Mouse (Mus musculus) testis, postnatal 10 days (tissue): ENCODE measurements around the gene Tnip3.

Source experiments
- DNase-seq: peaks from one replicate; pipeline ENCODE4 v3.0.0; 2021; ENCODE audit warnings: low spot score

Tnip3 gene

GRCm38 (mm10) chr6:65525192-65525591 is at the start of gene Tnip3:
TSS of gene Tnip3 (plus strand) at chr6:65525313.
- no peak for DNase-seq

- DNase-seq, result no peak
These were observed 26.3 kb upstream of the Tnip3 start for GRCm38 (mm10) chr6:65498786-65499185.

- peak; percentile 72 for DNase-seq
These were observed 15.0 kb upstream of the Tnip3 start for GRCm38 (mm10) chr6:65510051-65510669.

DNA sequence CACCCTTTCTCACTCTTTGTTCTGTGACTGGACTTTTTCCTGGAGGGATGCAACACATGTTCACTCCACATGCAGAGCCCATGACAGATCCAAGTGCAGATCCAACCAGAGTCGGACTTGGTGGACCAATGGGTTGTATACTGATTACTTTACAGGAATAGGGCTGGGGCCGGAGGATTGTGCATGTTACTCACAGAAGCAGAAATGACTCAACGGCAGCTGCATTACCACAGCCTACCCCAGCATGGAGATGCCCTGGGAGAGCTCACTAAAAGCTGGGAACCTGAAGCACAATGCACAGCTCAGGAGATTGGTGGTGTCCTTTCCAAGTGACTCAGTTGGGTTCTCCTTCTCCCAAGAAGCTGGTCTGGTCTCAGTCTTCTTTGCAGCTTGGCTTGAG is 11.3 kb upstream of the Tnip3 start:
- DNase-seq, result no peak

- DNase-seq, result peak; percentile 45
These were observed 8.4 kb upstream of the Tnip3 start for GRCm38 (mm10) chr6:65516759-65517158.

- no peak for DNase-seq
These were observed 4.3 kb upstream of the Tnip3 start for GRCm38 (mm10) chr6:65520821-65521220.

DNA sequence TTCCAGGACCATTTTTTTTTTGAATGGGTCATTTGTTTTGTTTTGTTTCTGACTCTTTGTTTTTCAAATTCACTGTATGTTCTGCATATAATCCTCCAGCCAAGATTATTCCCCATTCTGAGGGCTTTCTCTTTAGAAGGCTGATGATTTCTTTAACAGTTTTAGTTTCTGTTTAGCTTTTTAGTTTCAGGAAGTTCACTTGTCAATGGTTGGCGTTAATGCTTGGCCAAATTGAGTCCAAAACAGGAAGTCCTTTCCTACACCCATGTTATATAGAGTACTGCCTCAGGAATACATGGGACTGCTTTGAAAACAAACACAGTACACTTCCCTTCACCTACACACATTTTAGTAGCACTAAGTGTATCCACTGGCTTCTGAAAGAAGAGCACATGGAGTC is 2.8 kb downstream of the Tnip3 start:
- DNase-seq, result no peak

- no peak for DNase-seq
These were observed 6.2 kb downstream of the Tnip3 start for GRCm38 (mm10) chr6:65531232-65531848.

DNA sequence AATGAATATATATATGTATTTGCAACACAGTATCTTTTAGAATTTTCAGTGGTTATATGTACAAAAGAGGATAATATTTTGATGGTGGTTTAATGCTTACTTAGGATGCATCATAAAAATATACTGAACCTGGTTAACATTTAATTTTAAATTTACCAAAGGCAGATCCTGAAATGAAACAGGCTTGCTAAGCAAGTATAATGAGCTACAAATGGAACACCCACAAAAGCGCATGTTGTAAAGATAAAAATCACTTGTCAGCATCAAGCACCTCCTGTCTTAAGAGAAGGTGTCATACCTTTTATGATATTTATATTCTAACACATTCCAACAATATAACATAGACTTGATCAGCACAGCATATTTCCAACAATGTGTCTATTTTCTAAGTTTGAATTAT is 8.6 kb downstream of the Tnip3 start:
- DNase-seq, result no peak

DNA sequence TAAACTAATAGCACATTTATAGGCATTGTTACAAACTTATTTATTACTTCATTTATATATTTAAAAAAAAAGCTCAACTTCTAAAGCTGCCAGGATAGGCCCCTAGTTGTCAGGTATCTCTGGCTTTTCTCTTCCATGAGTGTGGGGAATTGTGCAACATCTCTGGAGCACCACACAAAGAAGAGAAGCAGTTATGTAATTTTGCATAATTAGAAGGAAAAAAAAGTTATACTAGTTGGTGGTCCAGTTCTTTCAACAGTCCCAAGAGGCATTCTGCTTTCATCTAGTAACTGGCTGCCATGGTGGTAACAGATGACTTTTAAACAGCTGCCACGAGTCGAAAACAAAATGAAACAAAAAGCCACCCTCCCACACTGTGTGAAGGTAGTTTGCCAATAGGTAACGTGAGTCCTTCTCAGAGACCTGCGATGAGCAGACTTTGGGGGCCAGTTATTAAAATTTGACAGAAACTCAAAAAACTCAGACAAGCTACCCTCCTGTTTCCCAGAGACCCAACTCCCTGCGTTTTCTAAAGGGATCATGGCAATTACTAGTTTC is 12.3 kb downstream of the Tnip3 start:
- DNase-seq, result no peak

GRCm38 (mm10) chr6:65538022-65538652 is 13.0 kb downstream of the Tnip3 start:
- no peak for DNase-seq

DNA sequence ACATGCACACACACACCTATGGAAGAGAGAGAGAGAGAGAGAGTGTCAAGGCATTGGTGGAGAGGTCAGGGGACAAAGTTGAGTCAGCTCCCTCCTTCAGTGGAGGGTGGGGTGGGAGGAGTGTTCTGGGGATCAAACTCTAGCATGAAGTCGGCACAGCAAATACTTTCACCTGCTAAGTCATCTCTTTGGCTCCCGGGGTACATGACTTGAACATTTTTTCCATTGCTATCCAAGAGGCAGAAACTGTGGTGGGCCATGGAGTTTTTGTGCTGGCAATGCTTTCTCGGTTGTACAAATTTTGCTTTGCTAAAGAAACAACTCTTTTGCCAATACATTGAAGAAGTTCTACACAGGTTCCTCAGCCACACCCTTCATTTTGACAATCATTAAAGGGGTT is 13.8 kb downstream of the Tnip3 start:
- no peak for DNase-seq

GRCm38 (mm10) chr6:65540138-65540537 is 15.0 kb downstream of the Tnip3 start:
- no peak for DNase-seq

GRCm38 (mm10) chr6:65541094-65541493 is 16.0 kb downstream of the Tnip3 start:
- no peak for DNase-seq

DNA sequence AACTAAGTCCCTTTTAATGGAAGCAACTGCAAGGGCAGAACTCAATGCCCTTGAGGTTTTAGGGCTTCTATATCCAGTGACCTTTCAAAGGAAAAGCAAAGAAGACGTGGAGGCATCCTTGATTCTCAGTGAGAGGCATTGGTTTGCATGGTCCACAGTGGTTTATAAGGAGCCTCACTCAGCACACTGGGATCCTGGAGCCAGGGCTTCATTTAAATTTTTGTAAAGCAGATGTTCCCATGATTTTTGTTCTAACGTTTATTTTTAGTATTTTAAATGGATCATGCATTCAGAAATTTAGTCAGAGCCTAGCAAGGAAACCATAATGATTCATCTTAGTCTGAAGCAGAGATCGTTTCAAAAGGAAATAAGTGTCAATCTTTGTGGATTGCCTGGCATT is 17.3 kb downstream of the Tnip3 start:
- DNase-seq, result no peak

DNA sequence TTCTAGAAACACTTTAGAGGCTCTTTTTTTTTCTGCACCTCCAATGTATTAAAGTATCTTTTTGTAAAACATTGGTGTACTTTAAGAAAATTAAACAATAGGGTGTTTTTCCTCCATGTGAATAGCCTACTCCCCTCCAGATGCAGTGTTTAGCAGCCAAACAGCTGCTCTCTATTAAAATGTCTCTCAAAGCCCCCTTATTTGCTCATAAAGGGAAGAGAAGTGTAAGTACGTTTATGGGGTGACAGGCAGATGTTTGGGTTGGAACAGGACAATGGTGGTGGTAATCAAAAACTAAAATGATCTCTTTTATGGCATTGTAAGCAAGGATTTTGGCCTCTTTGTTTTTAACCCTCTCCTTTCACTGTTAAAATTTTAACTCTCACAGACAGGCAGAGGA is 17.8 kb downstream of the Tnip3 start:
- DNase-seq, result no peak

DNA sequence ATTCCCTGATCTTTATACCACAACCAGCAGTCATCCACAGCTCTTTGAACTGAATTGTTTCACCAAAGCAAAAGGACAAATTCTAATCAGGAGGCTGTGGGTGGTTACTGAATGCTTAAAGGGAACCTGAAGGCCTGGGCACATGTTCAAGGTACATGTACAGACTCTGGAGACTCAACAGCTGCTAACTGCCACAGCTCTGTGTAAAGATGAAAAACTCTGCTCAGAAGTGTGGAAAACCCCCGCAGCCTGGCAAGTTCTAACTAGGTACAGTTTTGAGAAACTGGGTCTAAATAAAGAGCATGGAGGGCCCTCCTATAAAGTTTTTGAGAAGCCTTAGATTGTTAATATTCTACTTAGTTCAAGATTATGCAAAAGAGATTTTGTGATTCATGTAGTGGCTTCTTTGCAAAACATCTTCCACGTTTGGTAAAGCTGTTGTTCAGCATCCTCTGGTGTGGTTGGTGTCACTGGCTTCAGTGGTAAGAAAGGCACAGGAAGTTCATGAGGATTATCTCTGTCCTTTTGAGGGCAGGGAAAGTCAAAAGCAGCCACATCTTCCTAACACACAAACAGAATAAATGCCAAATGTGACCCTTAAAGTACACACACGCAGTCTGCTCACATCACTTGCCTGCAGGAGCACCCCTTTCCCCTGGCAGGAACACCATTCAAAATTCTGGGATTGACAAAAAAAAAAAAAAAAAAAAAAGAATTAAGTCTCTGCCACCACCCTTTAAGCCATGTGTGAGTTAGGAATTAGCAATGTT is 39.0 kb downstream of the Tnip3 start:
- DNase-seq, result no peak

DNA sequence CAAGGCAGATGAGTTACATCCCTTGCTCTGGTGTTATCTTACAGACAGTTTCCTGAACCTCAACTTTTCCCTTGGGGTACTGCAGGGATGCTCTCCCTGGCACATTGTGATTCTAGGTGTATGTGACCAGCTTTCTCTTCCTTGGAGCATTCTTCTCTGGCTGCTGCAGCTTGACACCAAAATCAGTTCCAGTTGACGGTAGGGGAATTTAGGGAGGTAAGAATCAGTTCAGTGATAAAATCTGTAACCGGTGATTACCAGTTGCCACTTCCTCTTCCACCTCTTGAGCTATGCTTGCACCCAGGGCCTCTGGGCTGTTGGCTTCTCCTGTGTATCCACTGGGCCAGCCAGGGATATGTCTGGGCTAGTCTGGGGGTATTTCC is 39.5 kb downstream of the Tnip3 start:
- no peak for DNase-seq

GRCm38 (mm10) chr6:65569741-65570140 is 44.6 kb downstream of the Tnip3 start:
- DNase-seq, result peak; percentile 52

GRCm38 (mm10) chr6:65578151-65578973 is 53.2 kb downstream of the Tnip3 start:
- DNase-seq, result no peak

DNA sequence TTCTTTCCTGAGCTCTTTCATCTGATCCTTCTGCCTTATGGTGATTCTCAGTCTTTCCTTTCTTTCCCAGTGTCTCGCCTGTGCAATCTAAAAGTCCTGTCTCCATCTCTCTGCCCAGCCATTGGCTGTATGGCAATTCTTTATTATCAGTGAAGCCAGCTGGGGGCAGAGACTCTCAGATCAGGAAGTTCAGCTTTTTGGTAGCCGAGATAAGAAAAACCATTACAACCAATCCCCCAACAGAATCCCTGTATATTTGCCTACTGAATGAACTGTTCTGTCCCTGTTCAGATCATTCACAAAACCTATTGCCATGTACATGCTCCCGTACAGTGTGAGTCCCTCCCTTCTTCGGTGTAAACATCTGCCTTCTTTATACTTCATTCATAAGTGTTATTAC is 57.9 kb downstream of the Tnip3 start:
- no peak for DNase-seq

DNA sequence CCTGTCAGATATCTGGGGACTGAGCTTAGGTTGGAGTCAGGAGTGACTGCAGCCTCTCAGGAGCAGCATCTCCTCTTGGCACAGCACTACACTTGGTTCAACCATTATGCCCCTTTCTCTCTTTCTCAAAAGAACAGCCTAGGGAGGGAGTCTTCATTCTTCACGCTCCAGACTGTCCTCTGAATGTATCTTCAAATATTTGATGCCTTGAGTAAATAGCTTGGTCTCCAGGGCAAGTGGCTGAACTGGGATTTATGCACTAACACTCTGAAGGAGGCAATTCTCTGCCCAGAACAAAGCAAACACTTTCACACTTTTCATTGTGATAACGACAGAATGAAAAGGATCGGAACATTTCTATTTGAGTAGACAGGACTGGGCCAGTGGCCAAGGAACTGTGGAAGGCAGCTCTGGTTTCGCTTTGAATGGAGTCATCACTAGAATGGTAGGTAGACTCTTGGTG is 59.8 kb downstream of the Tnip3 start:
- peak; percentile 45 for DNase-seq
